Mouse (Mus musculus) MEL (cell line): ENCODE results near the gene Rph3al. TPM values are rescaled to one million over a fixed set of nuclear protein-coding genes. Genes with fewer than 3 reads are reported as not detected.
A peak's percentile ranks its signal among the peaks of the same experiment; 100 is the strongest.

Source experiments
- DNase-seq: peaks from one replicate; pipeline ENCODE4 v3.0.0; 2011; ENCODE audit warnings: low read depth, low spot score
- H3K27ac ChIP-seq: 2 replicates; pipeline ENCODE4 v1.5.1; 2012; ENCODE audit warnings: low read depth, mild to moderate bottlenecking, control low read depth, low read length, moderate library complexity; ENCODE audit not compliant: control insufficient read depth
- H3K27me3 ChIP-seq, 2 experiments: fragments of 150-350 bp in 1 of 2; sonication (generic) in 1 of 2; 2 replicates each; pipeline ENCODE4 v1.6.1; 2012; ENCODE audit warnings: low read length in 2 of 2, mild to moderate bottlenecking in 2 of 2, improper control_type of control experiment in 1 of 2, moderate library complexity in 1 of 2; ENCODE audit not compliant: insufficient read depth in 2 of 2, control insufficient read depth in 1 of 2
- H3K36me3 ChIP-seq, 2 experiments: 2 replicates each; pipeline ENCODE4 v1.6.1; 2012 to 2014; ENCODE audit warnings: low read length in 2 of 2, improper control_type of control experiment in 1 of 2, inconsistent platforms in 1 of 2, mild to moderate bottlenecking in 1 of 2; ENCODE audit not compliant: insufficient read depth in 2 of 2, control insufficient read depth in 1 of 2
- H3K4me1 ChIP-seq, 2 experiments: fragments of 150-350 bp in 1 of 2; sonication (generic) in 1 of 2; 2 replicates each; pipeline ENCODE4 v1.6.1; 2012; ENCODE audit warnings: low read length in 2 of 2, improper control_type of control experiment in 1 of 2, mild to moderate bottlenecking in 1 of 2; ENCODE audit not compliant: insufficient read depth in 2 of 2, control insufficient read depth in 1 of 2
- H3K4me3 ChIP-seq, 2 experiments: fragments of 150-350 bp in 1 of 2; sonication (generic) in 1 of 2; 2 replicates each; pipeline ENCODE4 v1.5.1; 2012; ENCODE audit warnings: low read depth in 2 of 2, low read length in 2 of 2, mild to moderate bottlenecking in 2 of 2, moderate library complexity in 2 of 2, control low read depth in 1 of 2, improper control_type of control experiment in 1 of 2; ENCODE audit not compliant: control insufficient read depth in 1 of 2, insufficient read depth in 1 of 2
- H3K79me2 ChIP-seq: 2 replicates; pipeline ENCODE4 v1.6.1; 2012; ENCODE audit warnings: mild to moderate bottlenecking, low read length, moderate library complexity; ENCODE audit not compliant: control insufficient read depth, poor library complexity, insufficient read depth
- H3K9ac ChIP-seq: 2 replicates; pipeline ENCODE4 v1.6.1; 2012; ENCODE audit warnings: low read depth, mild to moderate bottlenecking, control low read depth, low read length, moderate library complexity; ENCODE audit not compliant: control insufficient read depth, poor library complexity, severe bottlenecking
- H3K9me3 ChIP-seq: fragments of 150-350 bp; sonication (generic); replicated peaks from 2 replicates; pipeline ENCODE4 v1.6.1; 2012; ENCODE audit warnings: mild to moderate bottlenecking, low read length, improper control_type of control experiment, moderate library complexity; ENCODE audit not compliant: insufficient read depth
- CHD1 ChIP-seq: IDR thresholded peaks from 2 replicates; pipeline ENCODE4 v1.6.1; 2012; ENCODE audit warnings: low read depth, mild to moderate bottlenecking, inconsistent platforms, low read length, improper control_type of control experiment
- CHD2 ChIP-seq: IDR thresholded peaks from 2 replicates; pipeline ENCODE4 v1.6.1; 2011; ENCODE audit warnings: low read length, improper control_type of control experiment
- E2F4 ChIP-seq: IDR thresholded peaks from 2 replicates; pipeline ENCODE4 v1.6.1; 2011; ENCODE audit warnings: low read depth, low read length, improper control_type of control experiment, borderline replicate concordance
- ELF1 ChIP-seq: IDR thresholded peaks from 2 replicates; pipeline ENCODE4 v1.6.1; 2014; ENCODE audit warnings: low read depth, mild to moderate bottlenecking, inconsistent platforms, low read length, improper control_type of control experiment, moderate library complexity
- EP300 ChIP-seq, 2 experiments: IDR thresholded peaks; 2 replicates each; pipeline ENCODE4 v1.6.1; 2011; ENCODE audit warnings: improper control_type of control experiment in 2 of 2, low read length in 2 of 2, low read depth in 1 of 2, mild to moderate bottlenecking in 1 of 2
- ETS1 ChIP-seq: IDR thresholded peaks from 2 replicates; pipeline ENCODE4 v1.6.1; 2012; ENCODE audit warnings: low read depth, mild to moderate bottlenecking, inconsistent platforms, low read length, improper control_type of control experiment, moderate library complexity
- GABPA ChIP-seq: IDR thresholded peaks from 2 replicates; pipeline ENCODE4 v1.6.1; 2012; ENCODE audit warnings: low read depth, mild to moderate bottlenecking, inconsistent platforms, low read length, improper control_type of control experiment, moderate library complexity
- GATA1 ChIP-seq: IDR thresholded peaks from 2 replicates; pipeline ENCODE4 v1.6.1; 2011; ENCODE audit warnings: low read depth, low read length, improper control_type of control experiment
- HCFC1 ChIP-seq: IDR thresholded peaks from 2 replicates; pipeline ENCODE4 v1.6.1; 2012; ENCODE audit warnings: low read depth, mild to moderate bottlenecking, inconsistent platforms, low read length, improper control_type of control experiment, moderate library complexity
- JUND ChIP-seq: IDR thresholded peaks from 2 replicates; pipeline ENCODE4 v1.6.1; 2011; ENCODE audit warnings: low read depth, mild to moderate bottlenecking, improper control_type of control experiment, low read length
- KAT2A ChIP-seq: conservative IDR thresholded peaks from 2 replicates; pipeline ENCODE4 v1.6.1; 2012; ENCODE audit warnings: low read depth, low read length, improper control_type of control experiment, inconsistent platforms
- MAX ChIP-seq: IDR thresholded peaks from 2 replicates; pipeline ENCODE4 v1.6.1; 2011; ENCODE audit warnings: low read length, improper control_type of control experiment
- MEF2A ChIP-seq: IDR thresholded peaks from 2 replicates; pipeline ENCODE4 v1.6.1; 2014; ENCODE audit warnings: low read depth, mild to moderate bottlenecking, inconsistent platforms, low read length, improper control_type of control experiment; ENCODE audit not compliant: poor library complexity, insufficient replicate concordance, severe bottlenecking; ENCODE audit errors: extremely low read depth
- MXI1 ChIP-seq: IDR thresholded peaks from 2 replicates; pipeline ENCODE4 v1.6.1; 2011; ENCODE audit warnings: mild to moderate bottlenecking, low read depth, low read length, improper control_type of control experiment
- MYB ChIP-seq: IDR thresholded peaks from 2 replicates; pipeline ENCODE4 v1.6.1; 2011; ENCODE audit warnings: mild to moderate bottlenecking, low read depth, low read length, improper control_type of control experiment
- MYC ChIP-seq: IDR thresholded peaks from 2 replicates; pipeline ENCODE4 v1.6.1; 2011; ENCODE audit warnings: low read depth, mild to moderate bottlenecking, low read length, improper control_type of control experiment, moderate library complexity
- NELFE ChIP-seq: IDR thresholded peaks from 2 replicates; pipeline ENCODE4 v1.6.1; 2011; ENCODE audit warnings: low read depth, low read length, improper control_type of control experiment
- POLR2A ChIP-seq, 2 experiments: IDR thresholded peaks; 2 replicates each; pipeline ENCODE4 v1.6.1; 2011 to 2012; ENCODE audit warnings: low read length in 2 of 2, mild to moderate bottlenecking in 2 of 2, control low read depth in 1 of 2, improper control_type of control experiment in 1 of 2, low read depth in 1 of 2, moderate library complexity in 1 of 2; ENCODE audit not compliant: control insufficient read depth in 1 of 2, insufficient read depth in 1 of 2, poor library complexity in 1 of 2
- POLR2AphosphoS2 ChIP-seq: IDR thresholded peaks from 2 replicates; pipeline ENCODE4 v1.6.1; 2011; ENCODE audit warnings: low read length, improper control_type of control experiment
- RAD21 ChIP-seq: IDR thresholded peaks from 2 replicates; pipeline ENCODE4 v1.6.1; 2011; ENCODE audit warnings: mild to moderate bottlenecking, low read depth, low read length, improper control_type of control experiment
- RCOR1 ChIP-seq: IDR thresholded peaks from 2 replicates; pipeline ENCODE4 v1.6.1; 2012; ENCODE audit warnings: low read depth, mild to moderate bottlenecking, inconsistent platforms, low read length, improper control_type of control experiment
- SIN3A ChIP-seq: IDR thresholded peaks from 2 replicates; pipeline ENCODE4 v1.6.1; 2012; ENCODE audit warnings: low read length, improper control_type of control experiment, inconsistent platforms
- TAL1 ChIP-seq: IDR thresholded peaks from 2 replicates; pipeline ENCODE4 v1.6.1; 2012; ENCODE audit warnings: mild to moderate bottlenecking, inconsistent platforms, low read length, moderate library complexity, mixed read lengths
- TBP ChIP-seq: IDR thresholded peaks from 2 replicates; pipeline ENCODE4 v1.8.0; 2011; ENCODE audit warnings: low read depth, low read length, improper control_type of control experiment
- TCF12 ChIP-seq: IDR thresholded peaks from 2 replicates; pipeline ENCODE4 v1.6.1; 2014; ENCODE audit warnings: low read depth, mild to moderate bottlenecking, inconsistent platforms, low read length, improper control_type of control experiment, moderate library complexity
- UBTF ChIP-seq: IDR thresholded peaks from 2 replicates; pipeline ENCODE4 v1.6.1; 2012; ENCODE audit warnings: low read depth, mild to moderate bottlenecking, inconsistent platforms, low read length, improper control_type of control experiment, moderate library complexity, borderline replicate concordance; ENCODE audit not compliant: insufficient read depth
- USF1 ChIP-seq: IDR thresholded peaks from 2 replicates; pipeline ENCODE4 v1.6.1; 2014; ENCODE audit warnings: low read depth, mild to moderate bottlenecking, inconsistent platforms, low read length, improper control_type of control experiment, moderate library complexity
- USF2 ChIP-seq, 2 experiments: IDR thresholded peaks; 2 replicates each; pipeline ENCODE4 v1.6.1; 2011 to 2012; ENCODE audit warnings: improper control_type of control experiment in 2 of 2, low read length in 2 of 2, borderline replicate concordance in 1 of 2, inconsistent platforms in 1 of 2, low read depth in 1 of 2, mild to moderate bottlenecking in 1 of 2; ENCODE audit not compliant: insufficient read depth in 1 of 2
- ZC3H11A ChIP-seq: IDR thresholded peaks from 2 replicates; pipeline ENCODE4 v1.6.1; 2012; ENCODE audit warnings: low read depth, mild to moderate bottlenecking, inconsistent platforms, low read length, improper control_type of control experiment
- ZKSCAN1 ChIP-seq: IDR thresholded peaks from 2 replicates; pipeline ENCODE4 v1.6.1; 2012; ENCODE audit warnings: low read depth, mild to moderate bottlenecking, inconsistent platforms, low read length, improper control_type of control experiment, moderate library complexity
- polyA plus RNA-seq, 2 experiments: library from polyadenylated mRNA; stranded (reverse) in 1 of 2; unstranded in 1 of 2; fragments of >175 nt in 1 of 2; fragments of >200 nt in 1 of 2; gene quantifications; 2 replicates each; pipeline versions ENCODE4 v1.2.1 to v1.2.4; 2012; ENCODE audit warnings: low replicate concordance in 2 of 2, low read depth in 1 of 2; ENCODE audit not compliant: insufficient read length in 2 of 2, insufficient read depth in 1 of 2, missing spikeins in 1 of 2
- total RNA-seq: library from RNA; depleted of rRNA; stranded (reverse); fragments of 300-350 nt; gene quantifications from 2 replicates; pipeline ENCODE4 v1.2.3, GENCODE M21; 2012

Gene Rph3al
- total and polyA plus RNA-seq, 3 experiments: 9.4 to 23.0 TPM; not detected in 1

- no peak overlapping the region for H3K9ac ChIP-seq
Observed at GRCm38 (mm10) chr11:75857781-75858180, 80.4 kb downstream of the Rph3al start.

DNA sequence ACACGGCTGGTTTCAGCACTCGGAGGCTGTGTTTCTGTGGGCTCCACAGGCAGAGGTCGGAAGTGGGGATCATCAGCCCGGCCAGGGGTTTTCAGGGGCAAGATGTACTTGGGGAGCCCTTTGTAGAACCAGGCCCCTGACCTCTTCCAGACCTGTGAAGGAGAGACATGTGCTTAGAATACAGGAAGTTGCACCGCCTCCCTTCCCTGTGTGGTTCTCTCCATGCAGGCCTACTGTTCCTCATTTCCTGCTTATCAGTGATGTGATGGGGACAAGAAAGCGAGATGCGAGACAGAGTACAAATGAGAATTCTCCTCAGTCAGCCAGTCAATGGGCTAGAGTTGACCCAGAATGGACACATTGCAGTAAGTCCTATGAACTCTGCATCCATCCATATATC lies 83.9 kb downstream of the Rph3al start:
- peak overlapping the region; percentile 64 for H3K9ac ChIP-seq
- peak overlapping the region; percentile 56 for H3K27ac ChIP-seq
- H3K4me3 ChIP-seq: peak overlapping the region; percentile 17 to 22; a peak in 3 of 4 replicates
- no peak for TF ChIP-seq KAT2A
- TF ChIP-seq RAD21: no peak
- no peak for TF ChIP-seq USF2 (IDR thresholded peaks at IDR 0.05; ENCODE audit: borderline replicate concordance in 1 of 2, insufficient read depth in 1 of 2, low read depth in 1 of 2, low read length in 2 of 2)
- peak; percentile 98 for TF ChIP-seq MYC
- TF ChIP-seq NELFE: peak; percentile 37
- no peak for TF ChIP-seq MYB
- peak; percentile 57 to 73 for TF ChIP-seq EP300 (IDR thresholded peaks at IDR 0.05; ENCODE audit: low read depth in 1 of 2, low read length in 2 of 2)
- TF ChIP-seq GATA1: peak; percentile 84
- TF ChIP-seq MAX: peak; percentile 96
- peak; percentile 77 for TF ChIP-seq SIN3A
- TF ChIP-seq ETS1: peak; percentile 58
- TF ChIP-seq CHD2: no peak
- peak; percentile 37 for TF ChIP-seq TCF12
- peak; percentile 88 for TF ChIP-seq ELF1
- peak; percentile 80 for TF ChIP-seq MXI1
- no peak for TF ChIP-seq POLR2AphosphoS2
- peak; percentile 58 for TF ChIP-seq HCFC1
- TF ChIP-seq RCOR1: 0 out of 2 replicates have a peak, but pooled peaks have one; percentile 44
- TF ChIP-seq TBP: peak; percentile 78
- TF ChIP-seq USF1: no peak
- TF ChIP-seq POLR2A (IDR thresholded peaks at IDR 0.05; ENCODE audit: control insufficient read depth in 1 of 2, insufficient read depth in 1 of 2, low read depth in 1 of 2, low read length in 2 of 2, poor library complexity in 1 of 2): peak; percentile 12 to 67; a peak in 2 of 4 replicates
- no peak for TF ChIP-seq ZKSCAN1
- 0 out of 2 replicates have a peak, but pooled peaks cover 4% of the 10 kb centered on the region for H3K79me2 ChIP-seq
- peaks cover 0 to 30% of the 10 kb centered on the region in 2 experiments; a peak in 2 of 4 replicates for H3K36me3 ChIP-seq
- DNase-seq: peak; percentile 92
- no peaks in the 10 kb centered on the region for H3K27me3 ChIP-seq
- H3K9me3 ChIP-seq: no peaks in the 10 kb centered on the region
- H3K4me1 ChIP-seq: peaks cover 21 to 55% of the 10 kb centered on the region in 2 experiments

More at GRCm38 (mm10) chr11:75857781-75858180, 80.4 kb downstream of the Rph3al start:
- Histone ChIP-seq H3K9me3 (no peaks in the 10 kb centered on the region), H3K27ac (no peak overlapping the region; the same call in 1 of the 2 replicates), H3K4me1 (peaks cover 13 to 42% of the 10 kb centered on the region in 2 experiments), H3K36me3 (peaks cover 0 to 21% of the 10 kb centered on the region in 2 experiments; a peak in 2 of 4 replicates), H3K4me3 (no peak overlapping the region), H3K79me2 (0 out of 2 replicates have a peak, but pooled peaks cover 4% of the 10 kb centered on the region), H3K27me3 (no peaks in the 10 kb centered on the region)
- TF ChIP-seq RCOR1: peak; percentile 24; the same call in 1 of the 2 replicates
- no peak for TF ChIP-seq MEF2A
- peak; percentile 47; the same call in 1 of the 2 replicates for TF ChIP-seq TCF12
- TF ChIP-seq NELFE: no peak
- peak; percentile 74 to 86 for TF ChIP-seq EP300 (IDR thresholded peaks at IDR 0.05; ENCODE audit: low read depth in 1 of 2, low read length in 2 of 2)
- TF ChIP-seq MYB: no peak
- TF ChIP-seq JUND: no peak
- no peak for TF ChIP-seq POLR2A (IDR thresholded peaks at IDR 0.05; ENCODE audit: control insufficient read depth in 1 of 2, insufficient read depth in 1 of 2, low read depth in 1 of 2, low read length in 2 of 2, poor library complexity in 1 of 2)
- TF ChIP-seq CHD2: no peak
- no peak for TF ChIP-seq CHD1
- peak; percentile 51 for TF ChIP-seq ETS1
- TF ChIP-seq TAL1: peak; percentile 68
- TF ChIP-seq TBP: 0 out of 2 replicates have a peak, but pooled peaks have one; percentile 2
- TF ChIP-seq ZKSCAN1: no peak
- TF ChIP-seq POLR2AphosphoS2: no peak
- TF ChIP-seq USF2 (IDR thresholded peaks at IDR 0.05; ENCODE audit: borderline replicate concordance in 1 of 2, insufficient read depth in 1 of 2, low read depth in 1 of 2, low read length in 2 of 2): no peak
- TF ChIP-seq UBTF: no peak
- TF ChIP-seq ZC3H11A: no peak
- no peak for TF ChIP-seq MAX
- TF ChIP-seq GATA1: peak; percentile 55
- TF ChIP-seq GABPA: no peak
- no peak for TF ChIP-seq E2F4
- peak; percentile 48; the same call in 1 of the 2 replicates for TF ChIP-seq ELF1
- no peak for TF ChIP-seq RAD21
- DNase-seq: peak; percentile 76
